Mouse (Mus musculus) heart, embryonic 13.5 days (tissue): ENCODE data around the gene Klf8. TPM values are rescaled to one million over a fixed set of nuclear protein-coding genes. Genes with fewer than 3 reads are reported as not detected.
A peak's percentile ranks its signal among the peaks of the same experiment; 100 is the strongest.

Experiments used
- ATAC-seq: fragments of 200-750 bp; cut with Nextera tagmentation; 2 replicates; pipeline ENCODE4 v1.8.0; 2017; ENCODE audit warnings: moderate TSS enrichment; ENCODE audit not compliant: insufficient number of reproducible peaks, low FRiP score, low TSS enrichment; ENCODE audit errors: extremely low read depth
- H3K27ac ChIP-seq: fragments of 300-500 bp; sonication (generic); replicated peaks from 2 replicates; pipeline ENCODE4 v1.5.1; 2015; ENCODE audit warnings: moderate library complexity, mild to moderate bottlenecking, inconsistent platforms
- H3K27me3 ChIP-seq: fragments of 300-500 bp; sonication (generic); replicated peaks from 2 replicates; pipeline ENCODE4 v1.6.1; 2015; ENCODE audit warnings: mild to moderate bottlenecking, inconsistent platforms
- H3K36me3 ChIP-seq: fragments of 300-500 bp; sonication (generic); 2 replicates; pipeline ENCODE4 v1.6.1; 2015; ENCODE audit warnings: mild to moderate bottlenecking, inconsistent platforms
- H3K4me1 ChIP-seq: fragments of 300-500 bp; sonication (generic); 2 replicates; pipeline ENCODE4 v1.6.1; 2015; ENCODE audit warnings: inconsistent platforms
- H3K4me2 ChIP-seq: fragments of 300-500 bp; sonication (generic); 2 replicates; pipeline ENCODE4 v1.6.1; 2015; ENCODE audit warnings: inconsistent platforms, mild to moderate bottlenecking, moderate library complexity
- H3K4me3 ChIP-seq: fragments of 300-500 bp; sonication (generic); 2 replicates; pipeline ENCODE4 v1.5.1; 2015; ENCODE audit warnings: moderate library complexity, mild to moderate bottlenecking, inconsistent platforms
- H3K9ac ChIP-seq: fragments of 300-500 bp; sonication (generic); 2 replicates; pipeline ENCODE4 v1.6.1; 2015; ENCODE audit warnings: inconsistent platforms, mild to moderate bottlenecking, moderate library complexity
- H3K9me3 ChIP-seq: fragments of 300-500 bp; sonication (generic); 2 replicates; pipeline ENCODE4 v1.6.1; 2016; ENCODE audit warnings: inconsistent platforms
- WGBS: fragments of 180-500 bp; shearing (Covaris S2); methylation state at CpG from one replicate; pipeline ENCODE4 v1.1.7; 2015; ENCODE audit warnings: mixed read lengths; 5-methylcytosine and 5-hydroxymethylcytosine counted together
- polyA plus RNA-seq: library from polyadenylated mRNA; unstranded; fragments of >200 nt; fragmentation: Nextera tagmentation; extraction: Ambion mirVana; gene quantifications from 2 replicates; pipeline ENCODE4 v1.2.1, GENCODE M21; 2015

Klf8 gene
- polyA plus RNA-seq, 1 experiment from 2014 or later: 0.90 TPM

GRCm38 (mm10) chrX:153359331-153360215 is 122.3 kb downstream of the Klf8 start:
- 13% methylated on average over 42 of the region's 43 CpGs for WGBS
- Histone ChIP-seq H3K4me2 (peak overlapping the region; percentile 73), H3K9ac (peak overlapping the region; percentile 77), H3K27me3 (0 out of 2 replicates have a peak, but pooled peaks cover 3% of the 10 kb centered on the region), H3K36me3 (no peaks in the 10 kb centered on the region), H3K4me1 (0 out of 2 replicates have a peak, but pooled peaks cover 6% of the 10 kb centered on the region), H3K9me3 (no peaks in the 10 kb centered on the region), H3K4me3 (peak overlapping the region; percentile 59), H3K27ac (peak overlapping the region; percentile 53)
- no peak; the same call in 1 of the 2 replicates for ATAC-seq

- Histone ChIP-seq H3K4me3 (peak overlapping the region; percentile 59), H3K27ac (peak overlapping the region; percentile 53)
- WGBS: 12% methylated on average over 15 of the region's 15 CpGs
Observed at GRCm38 (mm10) chrX:153360216-153360590, 122.9 kb downstream of the Klf8 start.

GRCm38 (mm10) chrX:153360666-153361269 is 123.5 kb downstream of the Klf8 start:
- Histone ChIP-seq H3K9me3 (no peaks in the 10 kb centered on the region), H3K4me1 (0 out of 2 replicates have a peak, but pooled peaks cover 6% of the 10 kb centered on the region), H3K4me3 (peak overlapping the region; percentile 59), H3K27me3 (0 out of 2 replicates have a peak, but pooled peaks cover 3% of the 10 kb centered on the region), H3K9ac (peak overlapping the region; percentile 77), H3K27ac (no peak overlapping the region), H3K4me2 (peak overlapping the region; percentile 73), H3K36me3 (no peaks in the 10 kb centered on the region)
- 22% methylated on average over 9 of the region's 9 CpGs for WGBS
- ATAC-seq: no peak

More at GRCm38 (mm10) chrX:153360216-153360590, 122.9 kb downstream of the Klf8 start:
- Histone ChIP-seq H3K4me2 (peak overlapping the region; percentile 73), H3K36me3 (no peaks in the 10 kb centered on the region), H3K9ac (peak overlapping the region; percentile 77), H3K4me1 (0 out of 2 replicates have a peak, but pooled peaks cover 6% of the 10 kb centered on the region), H3K27me3 (0 out of 2 replicates have a peak, but pooled peaks cover 3% of the 10 kb centered on the region), H3K9me3 (no peaks in the 10 kb centered on the region)
- ATAC-seq: no peak

- 33% methylated on average over 5 of the region's 5 CpGs for WGBS
- H3K4me3 ChIP-seq: no peak overlapping the region
- no peak for ATAC-seq
- no peak overlapping the region for H3K27ac ChIP-seq
- no peaks in the 10 kb centered on the region for H3K9me3 ChIP-seq
- H3K27me3 ChIP-seq: 0 out of 2 replicates have a peak, but pooled peaks cover under 1% of the 10 kb centered on the region
- no peak overlapping the region for H3K4me2 ChIP-seq
- H3K36me3 ChIP-seq: no peaks in the 10 kb centered on the region
- no peak overlapping the region for H3K9ac ChIP-seq
- no peaks in the 10 kb centered on the region for H3K4me1 ChIP-seq
Observed at GRCm38 (mm10) chrX:153366754-153367153, 129.5 kb downstream of the Klf8 start.

GRCm38 (mm10) chrX:153369780-153370179 is 132.5 kb downstream of the Klf8 start:
- no peak overlapping the region for H3K27ac ChIP-seq
- ATAC-seq: no peak
- no peaks in the 10 kb centered on the region for H3K36me3 ChIP-seq
- no peaks in the 10 kb centered on the region for H3K4me1 ChIP-seq
- H3K4me3 ChIP-seq: no peak overlapping the region
- H3K9ac ChIP-seq: no peak overlapping the region
- WGBS: 28% methylated on average over 8 of the region's 8 CpGs
- H3K9me3 ChIP-seq: no peaks in the 10 kb centered on the region
- no peak overlapping the region for H3K4me2 ChIP-seq
- H3K27me3 ChIP-seq: no peaks in the 10 kb centered on the region

- 56% methylated on average over 3 of the region's 3 CpGs for WGBS
- no peaks in the 10 kb centered on the region for H3K36me3 ChIP-seq
- no peak overlapping the region for H3K9ac ChIP-seq
- H3K4me2 ChIP-seq: no peak overlapping the region
- H3K4me3 ChIP-seq: no peak overlapping the region
- no peak for ATAC-seq
- H3K9me3 ChIP-seq: no peaks in the 10 kb centered on the region
- H3K4me1 ChIP-seq: no peaks in the 10 kb centered on the region
- no peak overlapping the region for H3K27ac ChIP-seq
- no peaks in the 10 kb centered on the region for H3K27me3 ChIP-seq
Observed at GRCm38 (mm10) chrX:153375105-153375504, 137.8 kb downstream of the Klf8 start.

- Histone ChIP-seq H3K27me3 (no peaks in the 10 kb centered on the region), H3K36me3 (no peaks in the 10 kb centered on the region), H3K9ac (no peak overlapping the region), H3K4me2 (no peak overlapping the region), H3K4me1 (no peaks in the 10 kb centered on the region), H3K9me3 (no peaks in the 10 kb centered on the region), H3K4me3 (no peak overlapping the region), H3K27ac (no peak overlapping the region)
- WGBS: 57% methylated on average over 3 of the region's 3 CpGs
- no peak for ATAC-seq
Observed at GRCm38 (mm10) chrX:153381753-153382152, 144.5 kb downstream of the Klf8 start.

GRCm38 (mm10) chrX:153389291-153389690 is 152.0 kb downstream of the Klf8 start:
- Histone ChIP-seq H3K36me3 (no peaks in the 10 kb centered on the region), H3K4me2 (no peak overlapping the region), H3K27me3 (no peaks in the 10 kb centered on the region), H3K9me3 (no peaks in the 10 kb centered on the region), H3K4me1 (no peaks in the 10 kb centered on the region), H3K9ac (no peak overlapping the region), H3K27ac (no peak overlapping the region), H3K4me3 (no peak overlapping the region)
- no peak for ATAC-seq
- 40% methylated on average over 2 of the region's 2 CpGs for WGBS

- no peaks in the 10 kb centered on the region for H3K27me3 ChIP-seq
- ATAC-seq: no peak
- 47% methylated on average over 5 of the region's 5 CpGs for WGBS
Observed at GRCm38 (mm10) chrX:153417067-153417466, 179.8 kb downstream of the Klf8 start.

GRCm38 (mm10) chrX:153433659-153434293 is 196.5 kb downstream of the Klf8 start:
- Histone ChIP-seq H3K36me3 (no peaks in the 10 kb centered on the region), H3K27ac (no peak overlapping the region), H3K9me3 (no peaks in the 10 kb centered on the region), H3K27me3 (no peaks in the 10 kb centered on the region), H3K4me3 (no peak overlapping the region), H3K4me1 (no peaks in the 10 kb centered on the region), H3K4me2 (no peak overlapping the region), H3K9ac (no peak overlapping the region)
- WGBS: 34% methylated on average over 5 of the region's 5 CpGs
- ATAC-seq: no peak

More at GRCm38 (mm10) chrX:153417067-153417466, 179.8 kb downstream of the Klf8 start:
- no peak overlapping the region for H3K27ac ChIP-seq
- H3K9ac ChIP-seq: no peak overlapping the region
- H3K4me2 ChIP-seq: no peak overlapping the region
- H3K4me3 ChIP-seq: no peak overlapping the region
- no peaks in the 10 kb centered on the region for H3K36me3 ChIP-seq
- H3K4me1 ChIP-seq: no peaks in the 10 kb centered on the region
- no peaks in the 10 kb centered on the region for H3K9me3 ChIP-seq

- Histone ChIP-seq H3K36me3 (no peaks in the 10 kb centered on the region), H3K9ac (no peak overlapping the region), H3K4me1 (no peaks in the 10 kb centered on the region), H3K9me3 (no peaks in the 10 kb centered on the region), H3K27me3 (no peaks in the 10 kb centered on the region), H3K4me3 (no peak overlapping the region), H3K27ac (no peak overlapping the region), H3K4me2 (no peak overlapping the region)
- ATAC-seq: no peak
Observed at GRCm38 (mm10) chrX:153439573-153439972, 202.3 kb downstream of the Klf8 start.
